Mouse (Mus musculus): ENCODE measurements around the gene Cd83.

Cd83 gene

DNA sequence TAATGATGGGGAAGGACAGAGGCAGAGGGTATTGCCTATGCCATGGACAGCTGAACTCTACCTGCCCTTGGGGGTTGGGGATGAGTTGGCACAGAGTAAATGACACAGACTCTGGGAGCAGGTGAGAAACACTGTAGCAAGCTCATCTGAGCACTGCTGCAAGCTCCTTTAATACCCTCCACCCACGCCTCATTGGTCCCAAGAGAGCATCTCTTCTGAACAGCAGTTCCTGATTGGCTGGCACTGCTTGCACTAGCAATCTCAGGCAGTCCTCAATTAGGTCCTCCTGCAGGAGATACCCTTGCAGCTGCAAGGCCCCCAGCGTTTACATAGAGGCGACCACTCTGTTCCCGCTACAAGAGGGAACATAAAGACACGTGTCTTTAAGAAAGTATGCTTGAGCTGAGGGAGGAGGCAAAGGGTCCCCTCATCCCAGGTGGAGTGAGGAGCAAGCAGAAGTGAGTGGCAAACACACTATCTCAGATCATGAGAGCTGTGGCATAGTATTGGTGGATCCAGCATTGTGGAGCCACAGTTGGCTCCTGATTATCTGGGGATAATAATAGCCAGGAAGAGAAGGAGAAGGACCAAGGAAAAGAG, 20.7 kb downstream of the Cd83 start:
- CTCF ChIA-PET, result interaction anchor here (0.5 to 0.6 kb wide), 3 partner anchors 28 to 218 kb away, joined by 3 to 7 read pairs (median 6); no protein-coding TSS in a partner anchor

- CTCF ChIA-PET, result interaction anchor here (0.5 to 1.1 kb wide), 3 partner anchors 8 to 63 kb away, joined by 3 to 16 read pairs (median 5); no protein-coding TSS in a partner anchor
Measured at GRCm38 (mm10) chr13:43806371-43807271, 22.0 kb downstream of the Cd83 start.

- CTCF ChIA-PET, result interaction anchor here (1.0 to 1.1 kb wide), 2 partner anchors 9 to 10 kb away, joined by 3 to 5 read pairs; no protein-coding TSS in a partner anchor
Measured at GRCm38 (mm10) chr13:43807272-43807675, 22.7 kb downstream of the Cd83 start.

GRCm38 (mm10) chr13:43810621-43811020, 26.0 kb downstream of the Cd83 start:
- CTCF ChIA-PET, result no interaction called here

GRCm38 (mm10) chr13:43811835-43812234, 27.3 kb downstream of the Cd83 start:
- CTCF ChIA-PET, result no interaction called here

DNA sequence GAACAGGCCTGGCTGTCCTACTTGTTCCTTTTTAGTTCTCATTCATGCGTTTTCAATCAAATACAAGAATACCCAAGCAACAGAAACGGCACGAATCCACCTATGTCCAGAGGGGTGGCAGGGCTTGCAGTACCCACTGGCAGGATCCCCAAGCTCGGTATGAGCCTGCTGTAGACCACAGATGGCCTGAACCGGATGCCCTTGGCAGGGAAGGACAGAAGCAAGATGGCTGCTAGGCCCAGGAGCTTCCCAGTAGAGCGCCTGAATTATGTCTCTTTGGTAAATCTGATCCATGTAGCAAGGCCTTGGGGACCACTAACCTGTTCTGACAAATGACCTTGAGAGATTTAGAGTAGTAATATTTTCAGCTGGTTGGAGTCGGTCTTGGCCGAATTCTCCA, 28.9 kb downstream of the Cd83 start:
- CTCF ChIA-PET, result no interaction called here

DNA sequence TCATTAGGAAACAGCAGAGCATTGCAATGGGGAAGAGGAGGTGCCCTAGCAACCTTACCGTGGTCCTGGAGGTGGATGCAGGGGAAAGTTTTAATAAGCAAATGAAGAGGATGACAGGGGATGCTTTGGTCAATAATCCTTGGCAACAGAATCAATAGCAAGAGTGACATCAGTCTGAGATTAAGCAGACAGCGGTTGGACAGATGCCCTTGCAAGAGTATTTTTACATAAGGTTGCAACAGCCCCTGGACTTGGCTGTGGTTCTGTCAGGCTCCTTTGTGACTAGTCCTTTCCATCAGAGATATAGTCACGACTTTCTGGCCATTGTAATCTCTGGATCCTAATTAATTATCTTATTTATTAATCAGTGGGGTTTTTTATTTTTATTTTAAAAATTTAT, 32.9 kb downstream of the Cd83 start:
- CTCF ChIA-PET, result interaction anchor here (0.5 kb wide), 1 partner anchor 203 kb away, joined by 12 read pairs; no protein-coding TSS in a partner anchor

- CTCF ChIA-PET, result interaction anchor here (0.6 kb wide), 1 partner anchor 239 kb away, joined by 3 read pairs; no protein-coding TSS in a partner anchor
Measured at GRCm38 (mm10) chr13:43818307-43819019, 33.9 kb downstream of the Cd83 start.

- CTCF ChIA-PET, result interaction anchor here (0.6 kb wide), 1 partner anchor 239 kb away, joined by 3 read pairs; no protein-coding TSS in a partner anchor
Measured at GRCm38 (mm10) chr13:43819020-43819310, 34.4 kb downstream of the Cd83 start.

DNA sequence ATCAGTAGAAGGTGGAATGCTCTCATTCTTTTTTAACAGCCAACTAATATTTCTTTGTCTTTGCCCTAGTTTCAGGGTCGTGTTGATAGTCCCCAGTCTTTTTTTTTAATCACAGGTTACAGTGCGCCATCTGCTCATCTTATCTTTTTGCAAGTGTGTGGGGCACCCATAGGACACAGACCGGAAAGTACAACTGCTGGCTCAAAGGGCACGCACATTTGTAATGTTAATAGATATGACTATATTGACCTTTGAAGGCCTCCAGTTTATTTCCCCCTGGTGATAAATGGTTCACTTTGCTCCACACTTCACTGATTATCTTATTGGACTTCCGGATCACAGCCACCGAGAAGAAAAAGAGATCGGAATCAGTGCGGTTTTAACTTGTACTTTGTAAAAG, 35.5 kb downstream of the Cd83 start:
- CTCF ChIA-PET, result no interaction called here

DNA sequence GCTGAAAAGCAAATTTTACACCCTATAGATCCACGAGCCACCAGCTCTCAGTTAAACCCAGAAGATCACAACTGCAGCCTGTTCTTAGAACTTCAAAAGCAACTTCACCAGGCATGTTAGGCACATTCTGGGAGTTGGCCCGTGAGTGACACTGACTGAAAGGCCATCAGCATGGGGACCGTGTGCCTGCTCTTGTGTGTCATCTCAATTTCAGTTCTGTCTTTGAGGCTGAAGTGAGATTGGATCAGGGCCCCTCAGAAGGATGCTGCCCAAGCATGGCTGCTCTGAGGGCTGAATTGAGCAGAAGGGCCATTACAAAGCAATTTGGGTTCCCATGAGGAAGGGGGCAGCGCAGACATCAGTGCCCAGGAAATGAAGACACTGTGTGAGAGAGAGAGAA, 37.7 kb downstream of the Cd83 start:
- CTCF ChIA-PET, result no interaction called here

DNA sequence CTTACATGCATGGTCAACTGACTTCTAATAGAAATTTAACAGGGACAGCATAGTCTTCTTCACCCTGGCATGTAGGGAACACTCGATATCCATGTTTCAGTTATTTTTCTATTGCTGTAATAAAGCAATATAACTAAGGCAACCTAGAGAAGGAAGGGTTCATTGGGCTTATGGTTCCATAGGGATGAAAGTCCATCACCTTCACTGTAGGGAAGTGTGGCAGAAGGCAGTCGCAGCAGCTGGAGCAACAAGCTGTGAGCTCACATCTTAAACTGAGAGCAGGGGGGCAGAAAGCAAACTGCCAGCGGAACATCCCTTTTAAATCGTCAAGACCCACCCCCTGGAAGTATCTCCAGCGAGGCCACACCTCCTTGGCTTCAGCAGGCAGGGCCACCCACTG, 44.1 kb downstream of the Cd83 start:
- CTCF ChIA-PET, result interaction anchor here (0.7 kb wide), 1 partner anchor 999 kb away, joined by 28 read pairs; no protein-coding TSS in a partner anchor

GRCm38 (mm10) chr13:43830892-43831673, 46.5 kb downstream of the Cd83 start:
- CTCF ChIA-PET, result interaction anchor here (0.7 kb wide), 1 partner anchor 820 kb away, joined by 3 read pairs; no protein-coding TSS in a partner anchor

DNA sequence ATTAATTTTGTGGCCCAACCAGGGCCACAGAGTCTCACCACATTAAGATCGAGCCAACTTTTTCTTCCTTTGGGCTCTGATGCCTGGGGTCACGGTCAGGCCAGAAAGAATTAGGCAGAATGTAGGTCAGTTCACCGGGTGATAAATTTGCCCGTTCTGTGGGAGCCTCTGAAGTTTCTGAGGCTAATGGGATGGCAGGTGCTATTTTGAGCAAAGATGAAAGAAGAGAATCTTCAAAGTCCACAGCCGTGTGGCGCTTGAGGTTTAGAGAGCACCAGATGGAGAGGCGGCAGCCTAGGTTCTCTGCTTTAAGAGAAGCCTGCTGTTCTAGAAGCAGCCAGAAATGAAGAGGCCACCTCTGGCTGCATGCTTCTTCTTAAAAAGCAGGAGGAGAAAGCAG, 48.2 kb downstream of the Cd83 start:
- CTCF ChIA-PET, result interaction anchor here (0.6 kb wide), 1 partner anchor 1529 kb away, joined by 4 read pairs; no protein-coding TSS in a partner anchor

DNA sequence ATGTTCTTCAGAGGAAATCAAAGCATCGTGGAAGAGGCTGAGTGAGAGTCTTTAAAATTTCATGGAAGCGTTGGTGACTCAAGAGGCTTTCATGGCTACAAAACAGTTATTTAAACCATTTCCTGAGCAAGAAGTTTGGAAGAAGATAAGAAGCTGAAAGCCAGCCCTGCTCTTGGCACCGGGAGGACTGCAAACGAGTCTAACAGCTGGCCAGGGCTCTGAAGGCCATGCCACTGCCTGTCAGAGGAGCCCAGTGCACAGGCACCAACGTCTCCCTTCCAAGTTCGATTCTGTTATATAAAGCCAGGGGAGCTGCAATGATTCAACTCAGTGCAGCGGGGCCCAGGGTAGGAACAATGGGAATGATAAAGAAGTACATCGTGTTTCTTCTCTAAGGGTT, 51.8 kb downstream of the Cd83 start:
- CTCF ChIA-PET, result no interaction called here

- CTCF ChIA-PET, result no interaction called here
Measured at GRCm38 (mm10) chr13:43837812-43838211, 53.2 kb downstream of the Cd83 start.

DNA sequence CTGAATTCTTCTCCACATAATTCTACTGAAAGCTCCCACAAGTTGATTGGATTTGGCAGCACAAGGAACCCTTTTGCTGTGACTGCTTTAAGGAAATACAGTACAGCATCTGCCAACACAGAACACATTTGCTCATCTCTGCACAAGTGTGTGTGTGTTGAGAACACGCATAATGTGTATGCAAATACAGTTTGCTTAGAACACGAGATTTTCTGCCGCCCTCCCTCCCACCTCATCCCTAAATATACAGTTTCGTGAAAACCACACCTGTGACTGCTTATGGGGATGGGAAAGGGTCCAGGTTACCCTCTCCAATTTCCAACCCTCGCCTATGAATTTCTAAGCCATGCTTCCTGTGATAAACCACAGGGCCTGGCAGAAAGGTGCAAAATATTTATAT, 60.6 kb downstream of the Cd83 start:
- CTCF ChIA-PET, result interaction anchor here (0.7 kb wide), 1 partner anchor 144 kb away, joined by 7 read pairs; no protein-coding TSS in a partner anchor

- CTCF ChIA-PET, result no interaction called here
Measured at GRCm38 (mm10) chr13:43847186-43847585, 62.6 kb downstream of the Cd83 start.

DNA sequence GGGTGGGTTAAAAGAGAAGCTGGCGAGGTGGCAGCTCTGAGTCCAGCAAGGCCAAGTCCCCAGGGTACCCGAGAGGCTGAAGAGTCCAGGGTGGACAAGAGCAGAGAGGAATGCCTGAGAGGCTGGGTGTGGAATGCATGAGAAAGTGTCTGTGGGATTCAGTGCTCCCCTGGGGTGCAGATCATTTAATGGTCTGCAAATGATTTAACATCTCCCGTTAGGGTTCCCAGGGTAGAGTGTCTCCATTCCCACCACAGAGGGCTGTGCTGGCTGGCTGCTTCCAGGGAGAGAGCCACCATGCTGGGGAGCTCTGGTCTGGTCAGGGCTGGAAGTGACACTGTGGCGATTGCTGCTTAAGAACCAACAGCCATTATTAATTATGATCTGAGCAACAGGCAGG, 65.2 kb downstream of the Cd83 start:
- CTCF ChIA-PET, result interaction anchor here (0.9 kb wide), 1 partner anchor 572 kb away, joined by 4 read pairs; no protein-coding TSS in a partner anchor

- CTCF ChIA-PET, result no interaction called here
Measured at GRCm38 (mm10) chr13:43851108-43851507, 66.5 kb downstream of the Cd83 start.
